Mouse (Mus musculus) embryo, embryonic 11 days (tissue): ENCODE measurements around the gene Olfr452.

Experiments
- DNase-seq: peaks from one replicate; pipeline ENCODE4 v3.0.0-alpha.2; 2015

Olfr452 gene

GRCm38 (mm10) chr6:42784793-42785192 is at the start of gene Olfr452:
Gene Olfr452 (plus strand): TSS chr6:42785093.
- no peak for DNase-seq

- DNase-seq: no peak
Measured at GRCm38 (mm10) chr6:42739071-42739470, 45.8 kb upstream of the Olfr452 start, which contains the start of gene Olfr453. Gene Olfr453 (plus strand): TSS chr6:42739371.

GRCm38 (mm10) chr6:42742303-42742702 is 42.6 kb upstream of the Olfr452 start:
- no peak for DNase-seq

- no peak for DNase-seq
Measured at GRCm38 (mm10) chr6:42747846-42748245, 37.0 kb upstream of the Olfr452 start.

- no peak for DNase-seq
Measured at GRCm38 (mm10) chr6:42756104-42756503, 28.8 kb upstream of the Olfr452 start, which contains the start of gene Olfr38. Gene Olfr38 (plus strand): TSS chr6:42756404.

- DNase-seq: no peak
Measured at GRCm38 (mm10) chr6:42777066-42777465, 7.8 kb upstream of the Olfr452 start.

- DNase-seq: peak; percentile 3
Measured at GRCm38 (mm10) chr6:42790247-42790948, 5.5 kb downstream of the Olfr452 start.

GRCm38 (mm10) chr6:42790949-42791556 is 6.2 kb downstream of the Olfr452 start:
- DNase-seq: no peak

- DNase-seq: no peak
Measured at GRCm38 (mm10) chr6:42794982-42795381, 10.1 kb downstream of the Olfr452 start.

GRCm38 (mm10) chr6:42811639-42812038 is 26.7 kb downstream of the Olfr452 start, which contains the start of gene Olfr450:
Gene Olfr450 (plus strand): TSS chr6:42811939.
- DNase-seq: no peak

- DNase-seq: no peak
Measured at GRCm38 (mm10) chr6:42834084-42834483, 49.2 kb downstream of the Olfr452 start, which contains the start of gene Olfr449. Gene Olfr449 (plus strand): TSS chr6:42834384.
